Mouse (Mus musculus) CH12.LX (cell line): ENCODE measurements at regions not wholly inside any gene's neighbourhood (a gene's known extent, or its start where the extent isn't known, plus 50 kb on each side); places are given as distances from the start of the nearest gene placed in this dataset.

Source experiments
- DNase-seq: peaks from one replicate; pipeline ENCODE4 v3.0.0-alpha.2; 2013; ENCODE audit errors: extremely low read depth
- H3K27ac ChIP-seq: 2 replicates; pipeline ENCODE4 v1.5.1; 2012; ENCODE audit warnings: low read depth, mild to moderate bottlenecking, control low read depth, moderate library complexity; ENCODE audit not compliant: insufficient read depth
- H3K27me3 ChIP-seq: replicated peaks from 2 replicates; pipeline ENCODE3; 2012; ENCODE audit warnings: inconsistent platforms
- H3K36me3 ChIP-seq, 2 experiments: replicated peaks in 1 of 2; 2 replicates each; pipeline versions ENCODE3 to v1.6.1; 2012; ENCODE audit warnings: inconsistent platforms in 1 of 2, low read length in 1 of 2, mild to moderate bottlenecking in 1 of 2, mixed read lengths in 1 of 2, moderate library complexity in 1 of 2; ENCODE audit not compliant: control insufficient read depth in 1 of 2, insufficient read depth in 1 of 2
- H3K4me1 ChIP-seq, 2 experiments: 2 replicates each; pipeline ENCODE4 v1.6.1; 2012; ENCODE audit warnings: inconsistent platforms in 1 of 2, moderate library complexity in 1 of 2; ENCODE audit not compliant: insufficient read depth in 2 of 2, control insufficient read depth in 1 of 2
- H3K4me2 ChIP-seq: 2 replicates; pipeline ENCODE4 v1.6.1; 2012; ENCODE audit warnings: low read depth, mild to moderate bottlenecking, control low read depth; ENCODE audit not compliant: poor library complexity, insufficient read depth, severe bottlenecking
- H3K4me3 ChIP-seq, 3 experiments: fragments of 150-350 bp in 1 of 3; sonication (generic) in 1 of 3; replicated peaks in 1 of 3; 2 replicates each; pipeline versions ENCODE3 to v1.5.1; 2011 to 2012; ENCODE audit warnings: low read depth in 2 of 3, low read length in 2 of 3, mild to moderate bottlenecking in 2 of 3, moderate library complexity in 2 of 3, control low read depth in 1 of 3, improper control_type of control experiment in 1 of 3, inconsistent platforms in 1 of 3, mixed read lengths in 1 of 3; ENCODE audit not compliant: poor library complexity in 1 of 3
- H3K79me2 ChIP-seq: replicated peaks from 2 replicates; pipeline ENCODE4 v1.6.1; 2012; ENCODE audit warnings: mild to moderate bottlenecking, moderate library complexity; ENCODE audit not compliant: control insufficient read depth, poor library complexity, insufficient read depth, severe bottlenecking; ENCODE audit errors: extremely low read depth
- H3K9ac ChIP-seq: 2 replicates; pipeline ENCODE4 v1.6.1; 2012; ENCODE audit warnings: low read depth, mild to moderate bottlenecking, control low read depth, moderate library complexity; ENCODE audit not compliant: insufficient read depth
- H3K9me3 ChIP-seq: replicated peaks from 2 replicates; pipeline ENCODE3; 2012; ENCODE audit warnings: low read length, inconsistent platforms, mixed read lengths
- BHLHE40 ChIP-seq: IDR thresholded peaks from 2 replicates; pipeline ENCODE4 v1.6.1; 2011; ENCODE audit warnings: mild to moderate bottlenecking, low read depth, low read length, improper control_type of control experiment
- CHD1 ChIP-seq: IDR thresholded peaks from 2 replicates; pipeline ENCODE4 v1.6.1; 2012; ENCODE audit warnings: low read depth, low read length, improper control_type of control experiment, inconsistent platforms
- CHD2 ChIP-seq: IDR thresholded peaks from 2 replicates; pipeline ENCODE4 v1.6.1; 2011; ENCODE audit warnings: low read length, improper control_type of control experiment
- CTCF ChIP-seq, 2 experiments: IDR thresholded peaks in 1 of 2; conservative IDR thresholded peaks in 1 of 2; 2 replicates each; pipeline ENCODE4 v1.5.1; 2011 to 2012; ENCODE audit warnings: low read depth in 2 of 2, low read length in 2 of 2, improper control_type of control experiment in 1 of 2, inconsistent platforms in 1 of 2, mild to moderate bottlenecking in 1 of 2, moderate library complexity in 1 of 2
- E2F4 ChIP-seq: IDR thresholded peaks from 2 replicates; pipeline ENCODE4 v1.6.1; 2011; ENCODE audit warnings: low read depth, low read length, improper control_type of control experiment; ENCODE audit not compliant: insufficient replicate concordance
- EP300 ChIP-seq: IDR thresholded peaks from 2 replicates; pipeline ENCODE4 v1.6.1; 2011; ENCODE audit warnings: low read length, improper control_type of control experiment
- HCFC1 ChIP-seq: IDR thresholded peaks from 2 replicates; pipeline ENCODE4 v1.6.1; 2012; ENCODE audit warnings: low read depth, mild to moderate bottlenecking, inconsistent platforms, low read length, improper control_type of control experiment
- IRF4 ChIP-seq: IDR thresholded peaks from 2 replicates; pipeline ENCODE4 v1.6.1; 2014; ENCODE audit warnings: low read depth, mild to moderate bottlenecking, inconsistent platforms, low read length, improper control_type of control experiment
- JUN ChIP-seq: IDR thresholded peaks from 2 replicates; pipeline ENCODE4 v1.6.1; 2011; ENCODE audit warnings: low read depth, mild to moderate bottlenecking, low read length, improper control_type of control experiment, moderate library complexity; ENCODE audit not compliant: insufficient read depth
- JUND ChIP-seq: conservative IDR thresholded peaks from 2 replicates; pipeline ENCODE4 v1.6.1; 2011; ENCODE audit warnings: low read depth, low read length, improper control_type of control experiment
- KAT2A ChIP-seq: IDR thresholded peaks from 2 replicates; pipeline ENCODE4 v1.6.1; 2012; ENCODE audit warnings: low read length, improper control_type of control experiment, inconsistent platforms; ENCODE audit not compliant: insufficient replicate concordance
- MAFK ChIP-seq: IDR thresholded peaks from 2 replicates; pipeline ENCODE4 v1.6.1; 2011; ENCODE audit warnings: low read length, improper control_type of control experiment; ENCODE audit not compliant: insufficient replicate concordance
- MAZ ChIP-seq: IDR thresholded peaks from 2 replicates; pipeline ENCODE4 v1.6.1; 2012; ENCODE audit warnings: low read depth, mild to moderate bottlenecking, inconsistent platforms, low read length, improper control_type of control experiment, moderate library complexity
- MEF2A ChIP-seq: IDR thresholded peaks from 2 replicates; pipeline ENCODE4 v1.6.1; 2014; ENCODE audit warnings: low read depth, mild to moderate bottlenecking, inconsistent platforms, low read length, improper control_type of control experiment, borderline replicate concordance
- MXI1 ChIP-seq: IDR thresholded peaks from 2 replicates; pipeline ENCODE4 v1.6.1; 2011; ENCODE audit warnings: mild to moderate bottlenecking, low read depth, low read length, improper control_type of control experiment
- MYC ChIP-seq: IDR thresholded peaks from 2 replicates; pipeline ENCODE4 v1.6.1; 2011; ENCODE audit warnings: low read depth, mild to moderate bottlenecking, improper control_type of control experiment, low read length
- NELFE ChIP-seq: IDR thresholded peaks from 2 replicates; pipeline ENCODE4 v1.6.1; 2011; ENCODE audit warnings: low read depth, low read length, improper control_type of control experiment
- NRF1 ChIP-seq: IDR thresholded peaks from 2 replicates; pipeline ENCODE4 v1.6.1; 2014; ENCODE audit warnings: low read depth, mild to moderate bottlenecking, inconsistent platforms, low read length, improper control_type of control experiment, moderate library complexity
- POLR2A ChIP-seq: IDR thresholded peaks from 2 replicates; pipeline ENCODE4 v1.6.1; 2011; ENCODE audit warnings: low read depth, mild to moderate bottlenecking, improper control_type of control experiment, low read length
- POLR2AphosphoS2 ChIP-seq: IDR thresholded peaks from 2 replicates; pipeline ENCODE4 v1.6.1; 2011; ENCODE audit warnings: low read depth, low read length, improper control_type of control experiment
- RCOR1 ChIP-seq: conservative IDR thresholded peaks from 2 replicates; pipeline ENCODE4 v1.6.1; 2012; ENCODE audit warnings: low read depth, mild to moderate bottlenecking, inconsistent platforms, low read length, improper control_type of control experiment
- SIN3A ChIP-seq: IDR thresholded peaks from 2 replicates; pipeline ENCODE4 v1.6.1; 2012; ENCODE audit warnings: low read length, improper control_type of control experiment, inconsistent platforms
- SMC3 ChIP-seq: IDR thresholded peaks from 2 replicates; pipeline ENCODE4 v1.6.1; 2011; ENCODE audit warnings: low read depth, low read length, improper control_type of control experiment
- TBP ChIP-seq: conservative IDR thresholded peaks from 2 replicates; pipeline ENCODE4 v1.6.1; 2011; ENCODE audit warnings: low read depth, low read length, improper control_type of control experiment
- TCF12 ChIP-seq: IDR thresholded peaks from 2 replicates; pipeline ENCODE4 v1.6.1; 2014; ENCODE audit warnings: low read depth, mild to moderate bottlenecking, inconsistent platforms, low read length, improper control_type of control experiment
- UBTF ChIP-seq: IDR thresholded peaks from 2 replicates; pipeline ENCODE4 v1.6.1; 2012; ENCODE audit warnings: low read depth, mild to moderate bottlenecking, inconsistent platforms, low read length, improper control_type of control experiment, moderate library complexity
- USF1 ChIP-seq: IDR thresholded peaks from 2 replicates; pipeline ENCODE4 v1.6.1; 2014; ENCODE audit warnings: low read depth, mild to moderate bottlenecking, inconsistent platforms, low read length, improper control_type of control experiment
- USF2 ChIP-seq: conservative IDR thresholded peaks from 2 replicates; pipeline ENCODE4 v1.6.1; 2011; ENCODE audit warnings: low read depth, low read length, improper control_type of control experiment
- ZC3H11A ChIP-seq: IDR thresholded peaks from 2 replicates; pipeline ENCODE4 v1.6.1; 2012; ENCODE audit warnings: low read depth, mild to moderate bottlenecking, inconsistent platforms, low read length, improper control_type of control experiment
- ZKSCAN1 ChIP-seq: IDR thresholded peaks from 2 replicates; pipeline ENCODE4 v1.6.1; 2012; ENCODE audit warnings: low read depth, inconsistent platforms, low read length, improper control_type of control experiment, borderline replicate concordance
- ZNF384 ChIP-seq: IDR thresholded peaks from 2 replicates; pipeline ENCODE4 v1.6.1; 2012; ENCODE audit warnings: low read depth, low read length, improper control_type of control experiment, inconsistent platforms
- dilution Hi-C: fragments of 300-500 bp; cut with MboI; formaldehyde crosslinking; loops from 2 replicates; pipeline ENCODE4 v1.14.3; 2020; ENCODE audit warnings: low sequenced_read_pairs; ENCODE audit not compliant: extremely low pct_unique_long_range_greater_than_20kb, extremely low pct_ligation_motif_present
- in situ Hi-C: fragments of 300-500 bp; cut with MboI; formaldehyde crosslinking; loops from 3 replicates; pipeline ENCODE4 v1.14.3; 2019; ENCODE audit warnings: low sequenced_read_pairs, low pct_ligation_motif_present, low pct_unique_long_range_greater_than_20kb, mixed read lengths

DNA sequence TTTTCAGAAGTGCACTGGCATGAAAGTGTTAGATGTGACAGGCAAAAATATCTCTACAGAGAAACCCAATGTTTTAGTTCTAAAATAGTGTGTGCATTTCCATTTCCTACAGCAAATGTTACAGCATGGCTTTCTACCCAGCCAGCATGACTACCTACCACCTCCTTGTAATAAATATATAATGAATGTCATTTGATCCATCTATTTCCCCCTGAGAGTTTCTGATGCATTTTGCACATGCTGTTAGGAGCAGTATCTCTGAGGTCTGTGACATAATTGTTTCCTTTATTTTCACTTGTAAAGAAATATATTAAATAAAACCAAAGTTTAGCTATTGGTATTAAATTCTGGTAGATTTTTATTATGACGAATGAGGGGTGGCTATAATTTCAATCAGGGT lies 1086.4 kb downstream of the Diaph3 start:
- no peaks in the 10 kb centered on the region for H3K36me3 ChIP-seq

GRCm38 (mm10) chr14:86029401-86029800 lies 1111.6 kb downstream of the Diaph3 start:
- Histone ChIP-seq H3K27ac (no peak overlapping the region), H3K27me3 (no peaks in the 10 kb centered on the region), H3K9ac (no peak overlapping the region), H3K79me2 (no peaks in the 10 kb centered on the region), H3K9me3 (peaks cover 2% of the 10 kb centered on the region), H3K4me3 (no peak overlapping the region), H3K4me1 (no peaks in the 10 kb centered on the region), H3K36me3 (no peaks in the 10 kb centered on the region), H3K4me2 (no peak overlapping the region)
- no peak for DNase-seq
- dilution Hi-C loops = no loop called here
- in situ Hi-C loops = no loop called here
- TF ChIP-seq POLR2AphosphoS2 (no peak), MAFK (no peak), JUND (no peak), NRF1 (no peak), UBTF (no peak), USF2 (no peak), BHLHE40 (no peak), IRF4 (no peak), JUN (no peak), MAZ (no peak), ZNF384 (no peak), CHD1 (no peak), SIN3A (no peak), HCFC1 (no peak), KAT2A (no peak), SMC3 (no peak), CTCF (conservative IDR thresholded peaks at IDR 0.05 in 1 of 2, IDR thresholded peaks at IDR 0.05 in 1 of 2; ENCODE audit: low read depth in 2 of 2, low read length in 2 of 2) (no peak), CHD2 (no peak)

More for the DNA sequence above, 1086.4 kb downstream of the Diaph3 start:
- TF ChIP-seq MYC (no peak), MEF2A (no peak), KAT2A (no peak), TCF12 (no peak), ZC3H11A (no peak), RCOR1 (no peak), EP300 (no peak), IRF4 (no peak), CHD1 (no peak), TBP (no peak), UBTF (no peak), MXI1 (no peak), NELFE (no peak), E2F4 (no peak), ZKSCAN1 (no peak), MAZ (no peak), NRF1 (no peak), POLR2A (no peak), USF1 (no peak), POLR2AphosphoS2 (no peak)
- TF ChIP-seq, all 38 proteins: peak for 0
- Histone ChIP-seq H3K9me3 (peaks cover 2% of the 10 kb centered on the region), H3K27me3 (no peaks in the 10 kb centered on the region), H3K27ac (no peak overlapping the region), H3K4me3 (no peak overlapping the region), H3K4me2 (no peak overlapping the region), H3K79me2 (no peaks in the 10 kb centered on the region), H3K9ac (no peak overlapping the region), H3K4me1 (no peaks in the 10 kb centered on the region)
- dilution Hi-C loops = no loop called here
- in situ Hi-C loops = no loop called here
- DNase-seq = no peak
